Comparison of ENCODE assay signal across 22 mouse cellular contexts in genomic region chr16:95666288-95666687, GRCm38 (mm10). TPM values are rescaled to one million over a fixed set of nuclear protein-coding genes. Genes with fewer than 3 reads are reported as not detected.
DNase-seq lines count a peak whose midpoint lies in the region.
"Had no signal": no experiment of that assay in that cellular context is flagged by ENCODE, and none has a peak within 500 bp of the region (broad histone marks: within the 10 kb centered on the region; RNA-seq: fewer than 3 reads in every experiment).

No protein-coding gene starts in this region.

- H3K36me3 ChIP-seq in embryonic facial prominence, embryonic 10.5 days (replicated peaks): no peaks in the 10 kb centered on the region
- H3K36me3 ChIP-seq: embryonic facial prominence, embryonic 12.5 days; forebrain, embryonic 15.5 days had no signal

- peak; percentile 16 to 55 for DNase-seq in frontal cortex, postnatal 36 days (ENCODE audit: low spot score in 2 of 2)
- DNase-seq in frontal cortex, postnatal 14 days (ENCODE audit: low spot score in 2 of 2): no peak
- DNase-seq in left cerebral cortex, adult 9 months (ENCODE audit: low spot score in 2 of 2): peak; percentile 18 to 35
- no peak for DNase-seq in left cerebral cortex, postnatal 10 days (ENCODE audit: extremely low spot score in 1 of 2, low spot score in 2 of 2)
- peak; percentile 15 to 21 for DNase-seq in right cerebral cortex, adult 2 months (ENCODE audit: low spot score in 2 of 2)
- no peak for DNase-seq in right cerebral cortex, postnatal 14 days
- no peak for DNase-seq in embryonic facial prominence, embryonic 10.5 days (ENCODE audit: low spot score)
- no peak for DNase-seq in kidney, postnatal 25 days
- DNase-seq: adrenal gland, adult 8-10 months; adrenal gland, postnatal 14 days; adrenal gland, postnatal 36 days; cerebellum, adult 11 months; cerebellum, adult 18-20 months; cerebellum, adult 8-10 months; cerebellum, adult 9-11 months; cerebellum, postnatal 14 days; cerebellum, postnatal 36 days; embryo, embryonic 11 days; forebrain, postnatal 0 days had no signal

- peaks cover 7% of the 10 kb centered on the region; the same call in 1 of the 2 replicates for H3K27me3 ChIP-seq in embryonic facial prominence, embryonic 10.5 days (replicated peaks; ENCODE audit: low read depth, poor library complexity, severe bottlenecking)
- H3K27me3 ChIP-seq: embryonic facial prominence, embryonic 12.5 days; forebrain, embryonic 15.5 days had no signal

- H3K9me3 ChIP-seq in embryonic facial prominence, embryonic 10.5 days: no peaks in the 10 kb centered on the region
- H3K9me3 ChIP-seq: embryonic facial prominence, embryonic 12.5 days; forebrain, embryonic 13.5 days; forebrain, embryonic 15.5 days had no signal

- peaks cover 40% of the 10 kb centered on the region for H3K4me1 ChIP-seq in embryonic facial prominence, embryonic 10.5 days

- no peak overlapping the region for H3K4me3 ChIP-seq in embryonic facial prominence, embryonic 10.5 days
- H3K4me3 ChIP-seq: embryonic facial prominence, embryonic 12.5 days; forebrain, embryonic 13.5 days; forebrain, embryonic 15.5 days had no signal

- peak overlapping the region; percentile 66; the same call in 1 of the 2 replicates for H3K27ac ChIP-seq in embryonic facial prominence, embryonic 10.5 days (replicated peaks)
- H3K27ac ChIP-seq: embryonic facial prominence, embryonic 12.5 days; forebrain, embryonic 13.5 days; forebrain, embryonic 15.5 days had no signal

- intact Hi-C loops in left cerebral cortex, postnatal 10 days (cut with DNase I): no loop called here

- WGBS in embryonic facial prominence, embryonic 10.5 days: 92% methylated on average over 10 of the region's 10 CpGs

RNA-seq across cellular contexts. Expression of gene Ets2, which starts 35.6 kb away (rescaled TPM):
- 10 to 100 TPM; 45.4 to 49.2 TPM for total RNA-seq in left cerebral cortex, postnatal 10 days (2021)
- 32.6 and 33.2 TPM in 2 replicates for polyA plus RNA-seq in embryonic facial prominence, embryonic 10.5 days (2016; fragmentation: Nextera tagmentation; extraction: Ambion mirVana)

Comparison
In these comparisons a context has a peak if more than half of its experiments do, and no peak if none do; other contexts are left out.
1. DNase-seq: peak in frontal cortex, postnatal 36 days (2 of 2), left cerebral cortex, adult 9 months (2 of 2) and right cerebral cortex, adult 2 months (2 of 2); none in frontal cortex, postnatal 14 days (0 of 2), left cerebral cortex, postnatal 10 days (0 of 2), right cerebral cortex, postnatal 14 days (single experiment), embryonic facial prominence, embryonic 10.5 days (single experiment) and kidney, postnatal 25 days (0 of 2).